Mouse (Mus musculus) heart, embryonic 11.5 days (tissue): ENCODE measurements around the gene Ctdsp2. TPM values are rescaled to one million over a fixed set of nuclear protein-coding genes. Genes with fewer than 3 reads are reported as not detected.

Experiments used
- ATAC-seq: fragments of 200-750 bp; cut with Nextera tagmentation; replicated peaks from 2 replicates; pipeline ENCODE4 v1.8.0; 2017; ENCODE audit warnings: moderate library complexity; ENCODE audit not compliant: insufficient number of reproducible peaks, low FRiP score, low TSS enrichment
- H3K27ac ChIP-seq: fragments of 300-500 bp; sonication (generic); 2 replicates; pipeline ENCODE4 v1.5.1; 2014; ENCODE audit warnings: mild to moderate bottlenecking, low read depth, low read length
- H3K27me3 ChIP-seq: fragments of 300-500 bp; sonication (generic); 2 replicates; pipeline ENCODE4 v1.6.1; 2014; ENCODE audit warnings: mild to moderate bottlenecking, low read length, mixed read lengths; ENCODE audit not compliant: control insufficient read depth, insufficient read depth
- H3K36me3 ChIP-seq: fragments of 300-500 bp; sonication (generic); 2 replicates; pipeline ENCODE4 v1.6.1; 2014; ENCODE audit warnings: mild to moderate bottlenecking, low read length, moderate library complexity, mixed read lengths; ENCODE audit not compliant: control insufficient read depth, insufficient read depth
- H3K4me1 ChIP-seq: fragments of 300-500 bp; sonication (generic); 2 replicates; pipeline ENCODE4 v1.6.1; 2014; ENCODE audit warnings: low read length; ENCODE audit not compliant: control insufficient read depth, insufficient read depth
- H3K4me2 ChIP-seq: fragments of 300-500 bp; sonication (generic); 2 replicates; pipeline ENCODE4 v1.6.1; 2014; ENCODE audit warnings: mild to moderate bottlenecking, moderate library complexity
- H3K4me3 ChIP-seq: fragments of 300-500 bp; sonication (generic); 2 replicates; pipeline ENCODE4 v1.5.1; 2014; ENCODE audit warnings: low read depth, low read length
- H3K9ac ChIP-seq: fragments of 300-500 bp; sonication (generic); 2 replicates; pipeline ENCODE4 v1.6.1; 2014; ENCODE audit warnings: mild to moderate bottlenecking, low read depth, low read length, moderate library complexity
- H3K9me3 ChIP-seq: fragments of 300-500 bp; sonication (generic); replicated peaks from 2 replicates; pipeline ENCODE4 v1.6.1; 2016; ENCODE audit warnings: low read length; ENCODE audit not compliant: control insufficient read depth
- whole genome bisulfite sequencing: fragments of 180-500 bp; shearing (Covaris S2); extraction: QIAGEN DNeasy Blood & Tissue Kit; methylation state at CpG from one replicate; pipeline ENCODE4 v1.1.7; 2014; ENCODE audit not compliant: insufficient replicate concordance; 5-methylcytosine and 5-hydroxymethylcytosine counted together
- polyA plus RNA-seq: library from polyadenylated mRNA; unstranded; fragments of >200 nt; fragmentation: Nextera tagmentation; extraction: Ambion mirVana; gene quantifications from 2 replicates; pipeline ENCODE4 v1.2.1, GENCODE M21; 2014

Ctdsp2 gene
- polyA plus RNA-seq, 1 experiment from 2014 or later = 47.6 TPM

GRCm38 (mm10) chr10:126957359-126958107, 21.0 kb upstream of the Ctdsp2 start:
- Histone ChIP-seq H3K9ac (peak overlapping the region; percentile 66), H3K36me3 (no peaks in the 10 kb centered on the region; the same call in 1 of the 2 replicates), H3K4me3 (peak overlapping the region; percentile 8; the same call in 1 of the 2 replicates), H3K9me3 (no peaks in the 10 kb centered on the region), H3K27ac (peak overlapping the region; percentile 74), H3K27me3 (no peaks in the 10 kb centered on the region), H3K4me2 (peak overlapping the region; percentile 51), H3K4me1 (peaks cover 24% of the 10 kb centered on the region)
- WGBS = 2% methylated on average over 24 of the region's 25 CpGs
- peak; percentile 53; the same call in 1 of the 2 replicates for ATAC-seq

GRCm38 (mm10) chr10:126960496-126960895, 18.0 kb upstream of the Ctdsp2 start:
- no peaks in the 10 kb centered on the region for H3K36me3 ChIP-seq
- ATAC-seq = no peak
- H3K9me3 ChIP-seq = no peaks in the 10 kb centered on the region

GRCm38 (mm10) chr10:126961757-126962156, 16.8 kb upstream of the Ctdsp2 start:
- peak overlapping the region; percentile 57 for H3K27ac ChIP-seq
- H3K4me3 ChIP-seq = no peak overlapping the region
- H3K9me3 ChIP-seq = no peaks in the 10 kb centered on the region
- H3K27me3 ChIP-seq = no peaks in the 10 kb centered on the region
- WGBS = 70% methylated on average over 10 of the region's 10 CpGs
- no peaks in the 10 kb centered on the region for H3K36me3 ChIP-seq
- H3K4me2 ChIP-seq = no peak overlapping the region; the same call in 1 of the 2 replicates
- peak overlapping the region; percentile 52; the same call in 1 of the 2 replicates for H3K9ac ChIP-seq
- H3K4me1 ChIP-seq = peaks cover 23% of the 10 kb centered on the region
- ATAC-seq = no peak

More at GRCm38 (mm10) chr10:126960496-126960895, 18.0 kb upstream of the Ctdsp2 start:
- H3K4me2 ChIP-seq = no peak overlapping the region
- no peaks in the 10 kb centered on the region for H3K27me3 ChIP-seq
- H3K4me1 ChIP-seq = peaks cover 28% of the 10 kb centered on the region
- 72% methylated on average over 8 of the region's 8 CpGs for WGBS
- H3K9ac ChIP-seq = no peak overlapping the region
- no peak overlapping the region for H3K27ac ChIP-seq
- H3K4me3 ChIP-seq = no peak overlapping the region

- Histone ChIP-seq H3K4me2 (peak overlapping the region; percentile 25), H3K27ac (peak overlapping the region; percentile 57)
- ATAC-seq = no peak; the same call in 1 of the 2 replicates
These were observed 16.1 kb upstream of the Ctdsp2 start for GRCm38 (mm10) chr10:126962271-126962965.

GRCm38 (mm10) chr10:126962966-126963330, 15.6 kb upstream of the Ctdsp2 start:
- WGBS = 46% methylated on average over 6 of the region's 6 CpGs
- Histone ChIP-seq H3K36me3 (no peaks in the 10 kb centered on the region), H3K27me3 (no peaks in the 10 kb centered on the region), H3K4me2 (no peak overlapping the region), H3K9ac (no peak overlapping the region), H3K4me3 (no peak overlapping the region), H3K4me1 (peaks cover 12% of the 10 kb centered on the region), H3K9me3 (no peaks in the 10 kb centered on the region), H3K27ac (no peak overlapping the region)
- no peak for ATAC-seq

More at GRCm38 (mm10) chr10:126962271-126962965, 16.1 kb upstream of the Ctdsp2 start:
- Histone ChIP-seq H3K36me3 (no peaks in the 10 kb centered on the region), H3K4me3 (no peak overlapping the region), H3K9me3 (no peaks in the 10 kb centered on the region), H3K9ac (peak overlapping the region; percentile 52; the same call in 1 of the 2 replicates), H3K4me1 (peaks cover 17% of the 10 kb centered on the region), H3K27me3 (no peaks in the 10 kb centered on the region)
- WGBS = 26% methylated on average over 15 of the region's 15 CpGs

GRCm38 (mm10) chr10:126963821-126964220, 14.7 kb upstream of the Ctdsp2 start:
- no peak for ATAC-seq
- Histone ChIP-seq H3K4me3 (no peak overlapping the region), H3K9me3 (no peaks in the 10 kb centered on the region), H3K27me3 (no peaks in the 10 kb centered on the region), H3K36me3 (no peaks in the 10 kb centered on the region), H3K4me1 (peaks cover 12% of the 10 kb centered on the region), H3K9ac (no peak overlapping the region), H3K4me2 (no peak overlapping the region), H3K27ac (no peak overlapping the region)
- WGBS = 79% methylated on average over 8 of the region's 8 CpGs

- Histone ChIP-seq H3K9ac (peak overlapping the region; percentile 58), H3K4me3 (no peak overlapping the region)
These were observed 7.0 kb upstream of the Ctdsp2 start for GRCm38 (mm10) chr10:126971363-126972050.

GRCm38 (mm10) chr10:126972051-126972725, 6.3 kb upstream of the Ctdsp2 start:
- Histone ChIP-seq H3K9ac (peak overlapping the region; percentile 58), H3K4me2 (peak overlapping the region; percentile 43), H3K27me3 (no peaks in the 10 kb centered on the region), H3K27ac (peak overlapping the region; percentile 83), H3K9me3 (no peaks in the 10 kb centered on the region), H3K4me1 (peaks cover 21% of the 10 kb centered on the region), H3K4me3 (no peak overlapping the region), H3K36me3 (no peaks in the 10 kb centered on the region)
- 8% methylated on average over 13 of the region's 13 CpGs for WGBS
- ATAC-seq = peak; percentile 85

More at GRCm38 (mm10) chr10:126971363-126972050, 7.0 kb upstream of the Ctdsp2 start:
- Histone ChIP-seq H3K4me2 (peak overlapping the region; percentile 43), H3K27me3 (no peaks in the 10 kb centered on the region), H3K27ac (peak overlapping the region; percentile 83), H3K4me1 (peaks cover 21% of the 10 kb centered on the region), H3K36me3 (no peaks in the 10 kb centered on the region), H3K9me3 (no peaks in the 10 kb centered on the region)
- peak; percentile 19; the same call in 1 of the 2 replicates for ATAC-seq
- WGBS = 11% methylated on average over 12 of the region's 12 CpGs
